Comparison of ENCODE assay signal across 17 mouse cellular contexts in genomic region chr2:79059115-79059943, GRCm38 (mm10).
A peak's percentile ranks its signal among the peaks of the same experiment; 100 is the strongest.
DNase-seq lines count a peak whose midpoint lies in the region; ATAC-seq and TF ChIP-seq lines count a peak whose summit lies in the region.
"Had no signal": no experiment of that assay in that cellular context is flagged by ENCODE, and none has a peak within 500 bp of the region (broad histone marks: within the 10 kb centered on the region; RNA-seq: fewer than 3 reads in every experiment).

No protein-coding gene starts in this region.

- no peaks in the 10 kb centered on the region for H3K36me3 ChIP-seq in forebrain, embryonic 14.5 days (ENCODE audit: control insufficient read depth, insufficient read depth, low read length)
- H3K36me3 ChIP-seq in hindbrain, embryonic 15.5 days, result no peaks in the 10 kb centered on the region
- no peaks in the 10 kb centered on the region for H3K36me3 ChIP-seq in midbrain, postnatal 0 days (ENCODE audit: insufficient read depth, low read length)
- no peaks in the 10 kb centered on the region for H3K36me3 ChIP-seq in liver, postnatal 0 days (replicated peaks; ENCODE audit: insufficient read depth, low read length)
- H3K36me3 ChIP-seq: embryonic facial prominence, embryonic 15.5 days; limb, embryonic 13.5 days; liver, embryonic 15.5 days had no signal

- no peaks in the 10 kb centered on the region for H3K9me3 ChIP-seq in forebrain, embryonic 14.5 days (replicated peaks; ENCODE audit: control insufficient read depth, low read length)
- H3K9me3 ChIP-seq in hindbrain, embryonic 15.5 days, result no peaks in the 10 kb centered on the region
- H3K9me3 ChIP-seq in midbrain, postnatal 0 days (ENCODE audit: low read length), result no peaks in the 10 kb centered on the region
- H3K9me3 ChIP-seq in liver, postnatal 0 days (ENCODE audit: low read length), result no peaks in the 10 kb centered on the region
- H3K9me3 ChIP-seq: embryonic facial prominence, embryonic 15.5 days; limb, embryonic 13.5 days; liver, embryonic 15.5 days had no signal

- peak; percentile 67 for ATAC-seq in forebrain, embryonic 14.5 days
- ATAC-seq in hindbrain, embryonic 15.5 days (ENCODE audit: low FRiP score, low read depth), result peak; percentile 73; the same call in 1 of the 2 replicates
- no peak for ATAC-seq in midbrain, postnatal 0 days (ENCODE audit: low FRiP score)
- no peak for ATAC-seq in liver, postnatal 0 days
- ATAC-seq: Patski had no signal

- TF ChIP-seq EP300 in liver, postnatal 0 days (IDR thresholded peaks at IDR 0.05; ENCODE audit: low read depth), result no peak

- no peaks in the 10 kb centered on the region for H3K27me3 ChIP-seq in forebrain, embryonic 14.5 days (replicated peaks; ENCODE audit: control insufficient read depth, insufficient read depth, low read length)
- no peaks in the 10 kb centered on the region for H3K27me3 ChIP-seq in hindbrain, embryonic 15.5 days
- no peaks in the 10 kb centered on the region for H3K27me3 ChIP-seq in midbrain, postnatal 0 days (ENCODE audit: insufficient read depth, low read length)
- no peaks in the 10 kb centered on the region for H3K27me3 ChIP-seq in liver, postnatal 0 days (ENCODE audit: insufficient read depth, low read length)
- H3K27me3 ChIP-seq: embryonic facial prominence, embryonic 15.5 days; limb, embryonic 13.5 days; liver, embryonic 15.5 days; Patski had no signal

- DNase-seq in layer of hippocampus, adult 2 months (ENCODE audit: low spot score in 2 of 2), result peak in 1 of 2 experiments; percentile 17
- DNase-seq in layer of hippocampus, adult 8-10 months (ENCODE audit: low spot score in 2 of 2), result no peak
- peak; percentile 63 for DNase-seq in forebrain, embryonic 14.5 days (ENCODE audit: low spot score)
- peak; percentile 52 for DNase-seq in midbrain, postnatal 0 days (ENCODE audit: low spot score)
- DNase-seq in liver, postnatal 0 days, result no peak
- no peak for DNase-seq in kidney, adult 9 months
- no peak for DNase-seq in heart, postnatal 14 days
- DNase-seq: adrenal gland, postnatal 36 days; cerebellum, adult 11-12 months; gastrocnemius, postnatal 14 days; kidney, adult 8-10 months; thymus, postnatal 4 days had no signal

- 45% methylated on average over 7 of the region's 7 CpGs for WGBS in forebrain, embryonic 14.5 days
- 42% methylated on average over 7 of the region's 7 CpGs for WGBS in hindbrain, embryonic 15.5 days
- WGBS in midbrain, postnatal 0 days, result 53% methylated on average over 7 of the region's 7 CpGs
- 78% methylated on average over 7 of the region's 7 CpGs for WGBS in liver, postnatal 0 days (ENCODE audit: insufficient replicate concordance)

- peaks cover 3% of the 10 kb centered on the region; the same call in 1 of the 2 replicates for H3K4me1 ChIP-seq in forebrain, embryonic 14.5 days (ENCODE audit: control insufficient read depth, insufficient read depth, low read length)
- H3K4me1 ChIP-seq in hindbrain, embryonic 15.5 days (replicated peaks), result 0 out of 2 replicates have a peak, but pooled peaks cover 9% of the 10 kb centered on the region
- H3K4me1 ChIP-seq in midbrain, postnatal 0 days (ENCODE audit: insufficient read depth, low read length), result no peaks in the 10 kb centered on the region
- H3K4me1 ChIP-seq in liver, postnatal 0 days (ENCODE audit: insufficient read depth), result peaks cover 3% of the 10 kb centered on the region; the same call in 1 of the 2 replicates
- H3K4me1 ChIP-seq: liver, embryonic 15.5 days had no signal

- peak overlapping the region; percentile 3; the same call in 1 of the 2 replicates for H3K27ac ChIP-seq in layer of hippocampus, adult 2 months
- peak overlapping the region; percentile 40; the same call in 1 of the 2 replicates for H3K27ac ChIP-seq in forebrain, embryonic 14.5 days (ENCODE audit: low read depth, low read length)
- peak overlapping the region; percentile 56 for H3K27ac ChIP-seq in hindbrain, embryonic 15.5 days (replicated peaks)
- H3K27ac ChIP-seq in midbrain, postnatal 0 days (ENCODE audit: low read depth, low read length), result no peak overlapping the region
- no peak overlapping the region for H3K27ac ChIP-seq in liver, postnatal 0 days (ENCODE audit: low read depth)
- H3K27ac ChIP-seq: embryonic facial prominence, embryonic 15.5 days; limb, embryonic 13.5 days; liver, embryonic 15.5 days had no signal

- no peak for TF ChIP-seq CTCF in layer of hippocampus, adult 2 months (conservative IDR thresholded peaks at IDR 0.05)
- TF ChIP-seq CTCF in midbrain, postnatal 0 days (IDR thresholded peaks at IDR 0.05), result no peak
- no peak for TF ChIP-seq CTCF in liver, postnatal 0 days (IDR thresholded peaks at IDR 0.05; ENCODE audit: low read depth)

- H3K4me2 ChIP-seq in forebrain, embryonic 14.5 days (ENCODE audit: low read length), result no peak overlapping the region
- no peak overlapping the region for H3K4me2 ChIP-seq in hindbrain, embryonic 15.5 days
- no peak overlapping the region for H3K4me2 ChIP-seq in midbrain, postnatal 0 days (ENCODE audit: low read depth, low read length, poor library complexity, severe bottlenecking)
- H3K4me2 ChIP-seq in liver, postnatal 0 days (ENCODE audit: low read depth, low read length), result no peak overlapping the region
- H3K4me2 ChIP-seq: embryonic facial prominence, embryonic 15.5 days; limb, embryonic 13.5 days; liver, embryonic 15.5 days had no signal

- no peak overlapping the region for H3K9ac ChIP-seq in forebrain, embryonic 14.5 days (ENCODE audit: low read length)
- H3K9ac ChIP-seq in hindbrain, embryonic 15.5 days, result no peak overlapping the region
- no peak overlapping the region for H3K9ac ChIP-seq in midbrain, postnatal 0 days (replicated peaks; ENCODE audit: low read length, poor library complexity, severe bottlenecking)
- no peak overlapping the region for H3K9ac ChIP-seq in liver, postnatal 0 days (replicated peaks)
- H3K9ac ChIP-seq: embryonic facial prominence, embryonic 15.5 days; limb, embryonic 13.5 days; liver, embryonic 15.5 days had no signal

- no peak overlapping the region for H3K4me3 ChIP-seq in layer of hippocampus, adult 2 months
- no peak overlapping the region for H3K4me3 ChIP-seq in forebrain, embryonic 14.5 days (ENCODE audit: low read depth, low read length)
- H3K4me3 ChIP-seq in hindbrain, embryonic 15.5 days, result no peak overlapping the region
- H3K4me3 ChIP-seq in midbrain, postnatal 0 days (ENCODE audit: low read depth, low read length), result no peak overlapping the region
- no peak overlapping the region for H3K4me3 ChIP-seq in liver, postnatal 0 days (ENCODE audit: low read depth, low read length)
- H3K4me3 ChIP-seq: embryonic facial prominence, embryonic 15.5 days; limb, embryonic 13.5 days; liver, embryonic 15.5 days had no signal

- intact Hi-C loops in heart, postnatal 14 days (cut with DNase I), result no loop called here

Comparison
In these comparisons a context has a peak if more than half of its experiments do, and no peak if none do; other contexts are left out.
1. DNase-seq: peak in forebrain, embryonic 14.5 days (single experiment) and midbrain, postnatal 0 days (single experiment); none in layer of hippocampus, adult 8-10 months (0 of 2), liver, postnatal 0 days (single experiment), kidney, adult 9 months (single experiment) and heart, postnatal 14 days (0 of 2).
2. H3K27ac ChIP-seq: peak in layer of hippocampus, adult 2 months (single experiment), forebrain, embryonic 14.5 days (single experiment) and hindbrain, embryonic 15.5 days (single experiment); none in midbrain, postnatal 0 days (single experiment) and liver, postnatal 0 days (single experiment).
3. ATAC-seq: peak in forebrain, embryonic 14.5 days (single experiment) and hindbrain, embryonic 15.5 days (single experiment); none in midbrain, postnatal 0 days (single experiment) and liver, postnatal 0 days (single experiment).